Mouse (Mus musculus): ENCODE measurements at regions not wholly inside any gene's neighbourhood (a gene's known extent, or its start where the extent isn't known, plus 50 kb on each side); places are given as distances from the start of the nearest gene placed in this dataset.

GRCm38 (mm10) chr2:51007409-51008250 is 141.3 kb downstream of the Rnd3 start:
- 56% methylated on average over 11 of the region's 11 CpGs for WGBS
- ATAC-seq (ENCODE audit: insufficient read depth, low FRiP score, low read depth), result no peak
- no peak overlapping the region for H3K4me3 ChIP-seq (replicated peaks)

GRCm38 (mm10) chr2:51006818-51007217 is 142.1 kb downstream of the Rnd3 start:
- 0 out of 2 replicates have a peak, but pooled peaks cover 3% of the 10 kb centered on the region for H3K4me1 ChIP-seq
- H3K4me2 ChIP-seq, result no peak overlapping the region
- no peak overlapping the region for H3K9ac ChIP-seq
- H3K9me3 ChIP-seq, result no peaks in the 10 kb centered on the region
- H3K27me3 ChIP-seq (replicated peaks), result no peaks in the 10 kb centered on the region
- H3K36me3 ChIP-seq, result no peaks in the 10 kb centered on the region
- H3K4me3 ChIP-seq (replicated peaks), result no peak overlapping the region
- H3K27ac ChIP-seq, result no peak overlapping the region
- 71% methylated on average over 3 of the region's 3 CpGs for WGBS
- no peak for ATAC-seq (ENCODE audit: insufficient read depth, low FRiP score, low read depth)

More at GRCm38 (mm10) chr2:51007409-51008250, 141.3 kb downstream of the Rnd3 start:
- H3K9me3 ChIP-seq, result no peaks in the 10 kb centered on the region
- H3K4me2 ChIP-seq, result no peak overlapping the region
- H3K4me1 ChIP-seq, result 0 out of 2 replicates have a peak, but pooled peaks cover 3% of the 10 kb centered on the region
- no peak overlapping the region for H3K9ac ChIP-seq
- no peak overlapping the region for H3K27ac ChIP-seq
- H3K27me3 ChIP-seq (replicated peaks), result no peaks in the 10 kb centered on the region
- no peaks in the 10 kb centered on the region for H3K36me3 ChIP-seq

- H3K27me3 ChIP-seq (replicated peaks), result no peaks in the 10 kb centered on the region
- H3K27ac ChIP-seq, result no peak overlapping the region
- WGBS, result 50% methylated on average over 5 of the region's 5 CpGs
- H3K36me3 ChIP-seq, result no peaks in the 10 kb centered on the region
- no peaks in the 10 kb centered on the region for H3K4me1 ChIP-seq
- no peak overlapping the region for H3K9ac ChIP-seq
- no peaks in the 10 kb centered on the region for H3K9me3 ChIP-seq
- H3K4me3 ChIP-seq (replicated peaks), result no peak overlapping the region
- H3K4me2 ChIP-seq, result no peak overlapping the region
- ATAC-seq (ENCODE audit: insufficient read depth, low FRiP score, low read depth), result no peak
Observed at GRCm38 (mm10) chr2:51001548-51001947, 147.4 kb downstream of the Rnd3 start.

- H3K4me1 ChIP-seq, result no peaks in the 10 kb centered on the region
- no peaks in the 10 kb centered on the region for H3K9me3 ChIP-seq
- no peak overlapping the region for H3K27ac ChIP-seq
- H3K4me3 ChIP-seq (replicated peaks), result no peak overlapping the region
- WGBS, result 71% methylated on average over 2 of the region's 2 CpGs
- no peaks in the 10 kb centered on the region for H3K27me3 ChIP-seq (replicated peaks)
- H3K9ac ChIP-seq, result no peak overlapping the region
- H3K36me3 ChIP-seq, result no peaks in the 10 kb centered on the region
- H3K4me2 ChIP-seq, result no peak overlapping the region
- ATAC-seq (ENCODE audit: insufficient read depth, low FRiP score, low read depth), result no peak
Observed at GRCm38 (mm10) chr2:50983883-50984410, 165.0 kb downstream of the Rnd3 start.

- Histone ChIP-seq H3K4me1 (no peaks in the 10 kb centered on the region), H3K27ac (no peak overlapping the region), H3K27me3 (replicated peaks) (no peaks in the 10 kb centered on the region), H3K4me2 (no peak overlapping the region), H3K36me3 (no peaks in the 10 kb centered on the region), H3K9me3 (no peaks in the 10 kb centered on the region), H3K4me3 (replicated peaks) (no peak overlapping the region), H3K9ac (no peak overlapping the region)
- 74% methylated on average over 5 of the region's 5 CpGs for WGBS
- no peak for ATAC-seq (ENCODE audit: insufficient read depth, low FRiP score, low read depth)
Observed at GRCm38 (mm10) chr2:50982571-50982970, 166.3 kb downstream of the Rnd3 start.

- no peak overlapping the region for H3K27ac ChIP-seq
- H3K36me3 ChIP-seq, result no peaks in the 10 kb centered on the region
- WGBS, result 83% methylated on average over 1 of the region's 1 CpGs
- H3K4me2 ChIP-seq, result no peak overlapping the region
- H3K27me3 ChIP-seq (replicated peaks), result no peaks in the 10 kb centered on the region
- no peaks in the 10 kb centered on the region for H3K9me3 ChIP-seq
- H3K4me1 ChIP-seq, result no peaks in the 10 kb centered on the region
- H3K9ac ChIP-seq, result no peak overlapping the region
- ATAC-seq (ENCODE audit: insufficient read depth, low FRiP score, low read depth), result no peak
- no peak overlapping the region for H3K4me3 ChIP-seq (replicated peaks)
Observed at GRCm38 (mm10) chr2:50978356-50978755, 170.6 kb downstream of the Rnd3 start.

GRCm38 (mm10) chr2:50971131-50971825 is 177.6 kb downstream of the Rnd3 start:
- no peak overlapping the region for H3K27ac ChIP-seq
- H3K27me3 ChIP-seq (replicated peaks), result no peaks in the 10 kb centered on the region
- no peaks in the 10 kb centered on the region for H3K9me3 ChIP-seq
- H3K36me3 ChIP-seq, result no peaks in the 10 kb centered on the region
- no peak overlapping the region for H3K9ac ChIP-seq
- ATAC-seq (ENCODE audit: insufficient read depth, low FRiP score, low read depth), result no peak
- H3K4me1 ChIP-seq, result peaks cover 13% of the 10 kb centered on the region; the same call in 1 of the 2 replicates
- H3K4me2 ChIP-seq, result peak overlapping the region; percentile 11
- no peak overlapping the region for H3K4me3 ChIP-seq (replicated peaks)
- 23% methylated on average over 14 of the region's 14 CpGs for WGBS

- no peak for ATAC-seq (ENCODE audit: insufficient read depth, low FRiP score, low read depth)
- Histone ChIP-seq H3K36me3 (no peaks in the 10 kb centered on the region), H3K4me3 (replicated peaks) (no peak overlapping the region), H3K27me3 (replicated peaks) (no peaks in the 10 kb centered on the region), H3K9me3 (no peaks in the 10 kb centered on the region), H3K4me1 (peaks cover 13% of the 10 kb centered on the region; the same call in 1 of the 2 replicates), H3K9ac (no peak overlapping the region), H3K4me2 (no peak overlapping the region), H3K27ac (no peak overlapping the region)
- WGBS, result 59% methylated on average over 4 of the region's 4 CpGs
Observed at GRCm38 (mm10) chr2:50968382-50968781, 180.5 kb downstream of the Rnd3 start.

GRCm38 (mm10) chr2:50967826-50968225 is 181.1 kb downstream of the Rnd3 start:
- 36% methylated on average over 4 of the region's 4 CpGs for WGBS

GRCm38 (mm10) chr2:50967133-50967532 is 181.8 kb downstream of the Rnd3 start:
- Histone ChIP-seq H3K36me3 (no peaks in the 10 kb centered on the region), H3K27ac (no peak overlapping the region), H3K4me3 (replicated peaks) (no peak overlapping the region), H3K27me3 (replicated peaks) (no peaks in the 10 kb centered on the region), H3K4me2 (no peak overlapping the region), H3K9ac (no peak overlapping the region), H3K4me1 (peaks cover 13% of the 10 kb centered on the region; the same call in 1 of the 2 replicates), H3K9me3 (no peaks in the 10 kb centered on the region)
- 61% methylated on average over 4 of the region's 4 CpGs for WGBS
- no peak for ATAC-seq (ENCODE audit: insufficient read depth, low FRiP score, low read depth)

More at GRCm38 (mm10) chr2:50967826-50968225, 181.1 kb downstream of the Rnd3 start:
- Histone ChIP-seq H3K9me3 (no peaks in the 10 kb centered on the region), H3K9ac (no peak overlapping the region), H3K4me3 (replicated peaks) (no peak overlapping the region), H3K36me3 (no peaks in the 10 kb centered on the region), H3K4me2 (no peak overlapping the region), H3K27me3 (replicated peaks) (no peaks in the 10 kb centered on the region), H3K27ac (no peak overlapping the region), H3K4me1 (peaks cover 13% of the 10 kb centered on the region; the same call in 1 of the 2 replicates)
- ATAC-seq (ENCODE audit: insufficient read depth, low FRiP score, low read depth), result no peak

- Histone ChIP-seq H3K27ac (no peak overlapping the region), H3K4me3 (replicated peaks) (no peak overlapping the region), H3K9ac (no peak overlapping the region), H3K4me1 (peaks cover 7% of the 10 kb centered on the region; the same call in 1 of the 2 replicates), H3K27me3 (replicated peaks) (no peaks in the 10 kb centered on the region), H3K36me3 (no peaks in the 10 kb centered on the region), H3K9me3 (no peaks in the 10 kb centered on the region), H3K4me2 (no peak overlapping the region)
- ATAC-seq (ENCODE audit: insufficient read depth, low FRiP score, low read depth), result no peak
- 79% methylated on average over 8 of the region's 8 CpGs for WGBS
Observed at GRCm38 (mm10) chr2:50965485-50966017, 183.4 kb downstream of the Rnd3 start.

GRCm38 (mm10) chr2:50964062-50964461 is 184.8 kb downstream of the Rnd3 start:
- H3K27ac ChIP-seq, result no peak overlapping the region
- peak; percentile 91 for ATAC-seq (ENCODE audit: insufficient read depth, low FRiP score, low read depth)

More at GRCm38 (mm10) chr2:50964062-50964461, 184.8 kb downstream of the Rnd3 start:
- no peaks in the 10 kb centered on the region for H3K9me3 ChIP-seq
- 64% methylated on average over 3 of the region's 3 CpGs for WGBS
- peaks cover 7% of the 10 kb centered on the region; the same call in 1 of the 2 replicates for H3K4me1 ChIP-seq
- no peaks in the 10 kb centered on the region for H3K36me3 ChIP-seq
- H3K4me3 ChIP-seq (replicated peaks), result no peak overlapping the region
- H3K4me2 ChIP-seq, result no peak overlapping the region
- no peaks in the 10 kb centered on the region for H3K27me3 ChIP-seq (replicated peaks)
- H3K9ac ChIP-seq, result no peak overlapping the region
